ENCODE assay signal across 22 mouse cellular contexts in the genomic region with DNA sequence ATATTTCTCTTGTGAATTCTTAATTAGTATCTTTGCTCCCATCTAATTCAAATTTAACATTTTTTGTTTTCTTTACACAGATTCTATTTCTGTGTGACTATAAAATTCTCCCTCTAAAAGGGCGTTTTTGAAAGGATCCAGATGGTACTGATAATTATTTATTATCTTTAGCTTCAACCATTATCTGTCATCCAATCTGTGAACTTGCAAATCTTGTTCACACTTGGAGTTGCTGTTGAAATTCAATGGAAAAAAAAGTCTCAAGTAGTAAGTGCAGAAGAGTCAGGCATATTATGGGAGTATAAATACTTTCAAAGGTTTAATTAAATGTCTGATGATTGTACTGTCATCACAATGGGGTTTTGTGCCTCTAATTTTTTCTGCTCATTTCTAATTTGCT.
"Had no signal": no experiment of that assay in that cellular context is flagged by ENCODE, and none has a peak within 500 bp of the region (broad histone marks: within the 10 kb centered on the region; RNA-seq: fewer than 3 reads in every experiment).

No protein-coding gene starts in this region.

- ATAC-seq: liver, embryonic 12.5 days; midbrain, embryonic 13.5 days; midbrain, embryonic 16.5 days had no signal

- H3K27me3 ChIP-seq: limb, embryonic 13.5 days; liver, embryonic 12.5 days; liver, embryonic 15.5 days; lung, embryonic 15.5 days; megakaryocyte, embryonic 14.5 days; midbrain, embryonic 13.5 days; neural tube, embryonic 13.5 days had no signal

- H3K4me3 ChIP-seq: layer of hippocampus, adult 2 months; limb, embryonic 10.5 days; limb, embryonic 13.5 days; liver, embryonic 12.5 days; liver, embryonic 15.5 days; lung, embryonic 15.5 days; megakaryocyte, embryonic 14.5 days; midbrain, embryonic 10.5 days; midbrain, embryonic 13.5 days; myocyte; neural tube, embryonic 13.5 days had no signal

- H3K9ac ChIP-seq: limb, embryonic 13.5 days; liver, embryonic 12.5 days; liver, embryonic 15.5 days; lung, embryonic 15.5 days; midbrain, embryonic 13.5 days; neural tube, embryonic 13.5 days had no signal

- H3K4me2 ChIP-seq: limb, embryonic 13.5 days; liver, embryonic 12.5 days; liver, embryonic 15.5 days; lung, embryonic 15.5 days; midbrain, embryonic 13.5 days; neural tube, embryonic 13.5 days had no signal

- H3K4me1 ChIP-seq: limb, embryonic 10.5 days; limb, embryonic 13.5 days; liver, embryonic 12.5 days; liver, embryonic 15.5 days; lung, embryonic 15.5 days; megakaryocyte, embryonic 14.5 days; midbrain, embryonic 10.5 days; midbrain, embryonic 13.5 days; neural tube, embryonic 13.5 days had no signal

- H3K9me3 ChIP-seq: limb, embryonic 10.5 days; limb, embryonic 13.5 days; liver, embryonic 12.5 days; liver, embryonic 15.5 days; lung, embryonic 15.5 days; megakaryocyte, embryonic 14.5 days; midbrain, embryonic 10.5 days; midbrain, embryonic 13.5 days; neural tube, embryonic 13.5 days had no signal

- H3K27ac ChIP-seq: limb, embryonic 10.5 days; limb, embryonic 13.5 days; liver, embryonic 12.5 days; liver, embryonic 15.5 days; lung, embryonic 15.5 days; midbrain, embryonic 10.5 days; midbrain, embryonic 13.5 days; neural tube, embryonic 13.5 days had no signal

- H3K36me3 ChIP-seq: limb, embryonic 10.5 days; limb, embryonic 13.5 days; liver, embryonic 12.5 days; liver, embryonic 15.5 days; lung, embryonic 15.5 days; midbrain, embryonic 10.5 days; midbrain, embryonic 13.5 days; neural tube, embryonic 13.5 days had no signal

- DNase-seq: kidney, adult 9 months; kidney, postnatal 14 days; kidney, postnatal 4 days; liver; lung, adult 18-20 months; lung, postnatal 10 days; lung, postnatal 36 days; thymus, adult 2 months; thymus, postnatal 14 days; thymus, postnatal 4 days had no signal
